Mouse (Mus musculus): ENCODE measurements around the gene Atf1.

DNA sequence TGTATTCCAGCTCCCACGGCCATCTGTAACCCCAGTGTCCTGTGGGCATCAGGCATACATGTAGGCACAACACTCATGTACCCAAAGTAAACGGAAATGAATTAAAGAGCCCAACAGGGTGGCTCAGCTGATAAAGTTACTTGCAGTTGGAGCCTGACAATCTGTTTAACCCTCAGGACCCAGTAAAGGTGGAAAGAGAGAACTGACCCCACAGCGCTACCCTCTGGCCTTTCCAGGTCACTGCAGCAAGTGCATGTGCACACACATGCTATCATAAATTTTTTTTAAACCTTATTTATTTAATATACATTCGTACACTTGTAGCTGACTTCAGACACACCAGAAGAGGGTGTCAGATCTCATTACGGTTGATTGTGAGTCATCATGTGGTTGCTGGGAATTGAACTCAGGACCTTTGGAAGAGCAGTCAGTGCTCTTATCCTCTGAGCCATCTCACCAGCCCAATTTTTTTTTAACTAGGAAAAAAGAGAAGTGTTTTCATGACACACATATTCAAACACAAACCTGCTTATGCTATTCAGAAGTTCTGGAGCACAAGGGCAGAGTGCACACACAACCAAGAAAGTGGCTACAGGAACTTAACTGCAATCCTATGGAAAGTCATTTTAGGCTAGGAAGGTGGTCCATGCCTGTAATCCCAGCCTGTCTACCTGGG, 42.7 kb upstream of the Atf1 start:
- TF ChIP-seq USF1 (IDR thresholded peaks at IDR 0.05; ENCODE audit: low read depth), result no peak
- no peak for TF ChIP-seq TCF12 (IDR thresholded peaks at IDR 0.05; ENCODE audit: insufficient read depth, poor library complexity, severe bottlenecking)
- TF ChIP-seq POLR2A (IDR thresholded peaks at IDR 0.05; ENCODE audit: insufficient read length, low read depth), result no peak
- TF ChIP-seq MAX (IDR thresholded peaks at IDR 0.05; ENCODE audit: low read depth), result no peak
- TF ChIP-seq MYOG (IDR thresholded peaks at IDR 0.05; ENCODE audit: control insufficient read depth in 1 of 3, insufficient read depth in 1 of 3, insufficient read length in 2 of 3, low read depth in 2 of 3), result no peak
- no peak for TF ChIP-seq TCF3 (IDR thresholded peaks at IDR 0.05; ENCODE audit: insufficient read length, low read depth)
- TF ChIP-seq POLR2AphosphoS2 (IDR thresholded peaks at IDR 0.05; ENCODE audit: insufficient read length, low read depth), result no peak
- TF ChIP-seq E2F4 (IDR thresholded peaks at IDR 0.05; ENCODE audit: insufficient read depth), result no peak

Measured in myocyte (in vitro differentiated cells).